Comparison of ENCODE assay signal across 8 mouse cellular contexts in the genomic region with DNA sequence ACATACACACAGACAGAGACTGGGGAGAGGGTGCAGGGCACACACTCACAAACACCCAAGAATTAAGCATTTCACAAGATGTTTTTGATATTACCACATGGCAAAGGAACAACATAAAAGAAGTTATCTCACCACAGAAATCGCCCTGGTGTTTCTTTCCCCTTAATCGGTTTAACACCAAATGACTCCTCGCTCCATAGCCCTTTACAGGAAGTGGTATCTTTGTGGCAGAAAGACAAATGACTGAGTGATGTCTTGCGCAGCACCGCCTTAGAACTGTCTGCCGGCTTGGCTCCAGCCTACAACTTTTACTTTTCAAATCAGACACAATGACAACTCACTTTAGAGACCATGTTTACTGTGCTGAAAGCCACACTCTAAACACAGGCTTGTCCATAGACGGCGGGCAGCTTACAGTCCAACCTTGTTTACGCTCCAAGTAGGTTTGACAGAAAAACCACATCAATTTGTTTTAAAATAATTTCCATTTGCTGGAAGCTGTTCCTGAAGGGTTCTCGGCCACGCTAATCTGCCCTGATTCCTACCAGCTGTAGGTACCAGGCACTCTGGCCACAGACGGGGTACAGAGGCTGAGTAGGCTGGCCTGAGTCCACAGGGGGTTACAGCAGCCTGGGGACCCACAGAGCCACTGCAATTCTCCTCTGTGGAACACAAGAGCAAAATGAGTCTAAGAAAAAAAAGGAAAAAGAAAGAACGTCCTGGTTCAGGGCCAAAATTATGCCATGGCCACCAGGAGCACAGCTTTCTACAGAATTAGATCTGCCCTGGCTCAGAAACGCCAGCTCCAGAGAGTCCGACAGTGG. TPM values are rescaled to one million over a fixed set of nuclear protein-coding genes. Genes with fewer than 3 reads are reported as not detected.
A peak's percentile ranks its signal among the peaks of the same experiment; 100 is the strongest.
DNase-seq lines count a peak whose midpoint lies in the region; ATAC-seq and TF ChIP-seq lines count a peak whose summit lies in the region.

No protein-coding gene starts in this region.

- H3K27ac ChIP-seq in embryonic facial prominence, embryonic 15.5 days (replicated peaks): peak overlapping the region; percentile 67
- 0 out of 2 replicates have a peak overlapping the region, but pooled peaks have one; percentile 0 for H3K27ac ChIP-seq in liver, postnatal 0 days (ENCODE audit: low read depth)

- 24% methylated on average over 15 of the region's 15 CpGs for WGBS in embryonic facial prominence, embryonic 15.5 days
- 29% methylated on average over 15 of the region's 15 CpGs for WGBS in liver, postnatal 0 days (ENCODE audit: insufficient replicate concordance)

- no peaks in the 10 kb centered on the region for H3K27me3 ChIP-seq in embryonic facial prominence, embryonic 15.5 days
- H3K27me3 ChIP-seq in liver, postnatal 0 days (ENCODE audit: insufficient read depth, low read length): no peaks in the 10 kb centered on the region

- peak; percentile 54 for DNase-seq in cerebellum, adult 9-11 months
- DNase-seq in cerebellum, adult 11-12 months: no peak
- peak; percentile 53 for DNase-seq in 3134 (ENCODE audit: extremely low read depth, insufficient read length, low spot score)
- DNase-seq in liver, postnatal 0 days: no peak
- DNase-seq in ovary, postnatal 36 days (ENCODE audit: low spot score): no peak
- DNase-seq in left cerebral cortex, adult 18-20 months (ENCODE audit: low spot score in 2 of 2): no peak
- no peak for DNase-seq in heart, adult 9 months (ENCODE audit: low spot score in 2 of 2)

- no peak overlapping the region for H3K9ac ChIP-seq in embryonic facial prominence, embryonic 15.5 days
- H3K9ac ChIP-seq in liver, postnatal 0 days (replicated peaks): no peak overlapping the region

- 0 out of 2 replicates have a peak, but pooled peaks have one; percentile 26 for ATAC-seq in embryonic facial prominence, embryonic 15.5 days (ENCODE audit: insufficient number of reproducible peaks, low FRiP score, low TSS enrichment, low read depth)
- ATAC-seq in liver, postnatal 0 days: peak; percentile 4; the same call in 1 of the 2 replicates

- TF ChIP-seq EP300 in liver, postnatal 0 days (IDR thresholded peaks at IDR 0.05; ENCODE audit: low read depth): no peak

- H3K4me2 ChIP-seq in embryonic facial prominence, embryonic 15.5 days (replicated peaks): peak overlapping the region; percentile 8
- H3K4me2 ChIP-seq in liver, postnatal 0 days (ENCODE audit: low read depth, low read length): peak overlapping the region; percentile 16; the same call in 1 of the 2 replicates

- TF ChIP-seq CTCF in liver, postnatal 0 days (IDR thresholded peaks at IDR 0.05; ENCODE audit: low read depth): no peak

- no peaks in the 10 kb centered on the region for H3K9me3 ChIP-seq in embryonic facial prominence, embryonic 15.5 days (replicated peaks)
- no peaks in the 10 kb centered on the region for H3K9me3 ChIP-seq in liver, postnatal 0 days (ENCODE audit: low read length)

- peaks cover 74% of the 10 kb centered on the region for H3K4me1 ChIP-seq in embryonic facial prominence, embryonic 15.5 days
- H3K4me1 ChIP-seq in liver, postnatal 0 days (ENCODE audit: insufficient read depth): peaks cover 60% of the 10 kb centered on the region

- no peaks in the 10 kb centered on the region for H3K36me3 ChIP-seq in embryonic facial prominence, embryonic 15.5 days
- H3K36me3 ChIP-seq in liver, postnatal 0 days (replicated peaks; ENCODE audit: insufficient read depth, low read length): no peaks in the 10 kb centered on the region

- H3K4me3 ChIP-seq in embryonic facial prominence, embryonic 15.5 days (replicated peaks): no peak overlapping the region
- H3K4me3 ChIP-seq in liver, postnatal 0 days (ENCODE audit: low read depth, low read length): no peak overlapping the region

RNA-seq across cellular contexts. Expression of a gene that starts 18.3 kb away (rescaled TPM):
- 28.9 TPM in 2 replicates for polyA plus RNA-seq in embryonic facial prominence, embryonic 15.5 days (2015; fragmentation: Nextera tagmentation; extraction: Ambion mirVana)
- polyA plus RNA-seq in liver, postnatal 0 days (2015; fragmentation: Nextera tagmentation; extraction: Ambion mirVana): 2.5 and 2.9 TPM in 2 replicates
- 10 to 100 TPM; 22.6 to 31.6 TPM for total RNA-seq in left cerebral cortex, adult 18-20 months (2021)

Comparison
In these comparisons a context has a peak if more than half of its experiments do, and no peak if none do; other contexts are left out.
1. DNase-seq: peak in cerebellum, adult 9-11 months (single experiment) and 3134 (single experiment); none in cerebellum, adult 11-12 months (single experiment), liver, postnatal 0 days (single experiment), ovary, postnatal 36 days (single experiment), left cerebral cortex, adult 18-20 months (0 of 2) and heart, adult 9 months (0 of 2).